Mouse (Mus musculus) intestine, embryonic 15.5 days (tissue): Measurements from ENCODE around the gene Igdcc3. TPM values are rescaled to one million over a fixed set of nuclear protein-coding genes. Genes with fewer than 3 reads are reported as not detected.
"Not testable (repeated sequence)": the region's sequence is repeated elsewhere in the genome, so short reads cannot be mapped to it uniquely, and the experiment has no call there.

Experiments
- ATAC-seq: fragments of 200-750 bp; cut with Nextera tagmentation; 2 replicates; pipeline ENCODE4 v1.8.0; 2017; ENCODE audit warnings: moderate TSS enrichment, moderate library complexity
- H3K27ac ChIP-seq: fragments of 300-500 bp; sonication (generic); 2 replicates; pipeline ENCODE4 v1.5.1; 2015; ENCODE audit warnings: mild to moderate bottlenecking, inconsistent platforms
- H3K27me3 ChIP-seq: fragments of 300-500 bp; sonication (generic); replicated peaks from 2 replicates; pipeline ENCODE4 v1.6.1; 2015; ENCODE audit warnings: inconsistent platforms
- H3K36me3 ChIP-seq: fragments of 300-500 bp; sonication (generic); 2 replicates; pipeline ENCODE4 v1.6.1; 2015; ENCODE audit warnings: inconsistent platforms
- H3K4me1 ChIP-seq: fragments of 300-500 bp; sonication (generic); replicated peaks from 2 replicates; pipeline ENCODE4 v1.6.1; 2015; ENCODE audit warnings: inconsistent platforms
- H3K4me2 ChIP-seq: fragments of 300-500 bp; sonication (generic); replicated peaks from 2 replicates; pipeline ENCODE4 v1.6.1; 2015; ENCODE audit warnings: mild to moderate bottlenecking, inconsistent platforms
- H3K4me3 ChIP-seq: fragments of 300-500 bp; sonication (generic); replicated peaks from 2 replicates; pipeline ENCODE4 v1.5.1; 2015; ENCODE audit warnings: inconsistent platforms
- H3K9ac ChIP-seq: fragments of 300-500 bp; sonication (generic); 2 replicates; pipeline ENCODE4 v1.6.1; 2015; ENCODE audit warnings: inconsistent platforms
- H3K9me3 ChIP-seq: fragments of 300-500 bp; sonication (generic); 2 replicates; pipeline ENCODE4 v1.6.1; 2016; ENCODE audit warnings: inconsistent platforms
- WGBS: fragments of 180-500 bp; shearing (Covaris S2); methylation state at CpG from one replicate; pipeline ENCODE4 v1.1.7; 2015; 5-methylcytosine and 5-hydroxymethylcytosine counted together
- polyA plus RNA-seq: library from polyadenylated mRNA; unstranded; fragments of >200 nt; fragmentation: Nextera tagmentation; extraction: Ambion mirVana; gene quantifications from 2 replicates; pipeline ENCODE4 v1.2.1, GENCODE M21; 2015

Gene Igdcc3
- polyA plus RNA-seq, 1 experiment from 2014 or later, result 0.99 TPM

DNA sequence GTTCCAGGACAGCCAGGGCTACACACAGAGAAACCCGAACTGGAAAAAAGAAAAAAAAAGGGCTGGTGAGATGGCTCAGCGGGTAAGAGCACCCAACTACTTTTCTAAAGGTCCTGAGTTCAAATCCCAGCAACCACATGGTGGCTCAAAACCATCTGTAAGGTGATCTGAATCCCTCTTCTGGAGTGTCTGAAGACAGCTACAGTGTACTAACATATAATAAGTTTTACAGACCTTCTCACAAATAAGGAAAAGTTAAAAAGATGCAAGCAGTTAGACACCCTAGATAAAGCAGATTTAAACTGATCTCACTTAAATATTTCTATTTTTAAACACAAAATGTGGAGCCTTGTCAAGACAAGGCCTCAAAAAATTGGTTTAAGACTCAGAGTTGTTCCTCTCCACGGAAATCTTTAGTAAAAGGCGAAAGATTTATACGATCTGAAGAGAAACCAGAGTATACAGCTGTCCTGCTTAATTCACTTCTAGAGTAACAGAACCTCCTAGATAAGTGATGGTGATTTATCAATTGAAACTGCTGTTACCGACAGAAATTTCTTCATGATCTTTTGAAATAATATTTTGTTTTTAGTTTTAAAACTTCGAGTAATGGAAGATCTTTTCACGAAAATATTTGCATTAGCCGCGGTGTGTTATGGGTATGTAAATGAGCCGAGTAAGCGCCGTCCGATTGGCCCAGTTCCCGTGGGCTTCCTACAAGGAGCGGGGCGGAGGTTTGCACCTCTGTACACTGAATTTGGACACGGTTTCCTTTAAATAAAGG, 60.6 kb downstream of the Igdcc3 start:
- ATAC-seq, result peak; percentile 93
- peak overlapping the region; percentile 79 for H3K27ac ChIP-seq
- H3K9me3 ChIP-seq, result no peaks in the 10 kb centered on the region
- peak overlapping the region; percentile 70 for H3K4me2 ChIP-seq
- WGBS, result under 1% methylated on average over 18 of the region's 18 CpGs
- H3K36me3 ChIP-seq, result no peaks in the 10 kb centered on the region
- H3K4me3 ChIP-seq, result peak overlapping the region; percentile 37
- peak overlapping the region; percentile 54 for H3K9ac ChIP-seq
- peaks cover 4% of the 10 kb centered on the region; the same call in 1 of the 2 replicates for H3K4me1 ChIP-seq
- H3K27me3 ChIP-seq, result no peaks in the 10 kb centered on the region

DNA sequence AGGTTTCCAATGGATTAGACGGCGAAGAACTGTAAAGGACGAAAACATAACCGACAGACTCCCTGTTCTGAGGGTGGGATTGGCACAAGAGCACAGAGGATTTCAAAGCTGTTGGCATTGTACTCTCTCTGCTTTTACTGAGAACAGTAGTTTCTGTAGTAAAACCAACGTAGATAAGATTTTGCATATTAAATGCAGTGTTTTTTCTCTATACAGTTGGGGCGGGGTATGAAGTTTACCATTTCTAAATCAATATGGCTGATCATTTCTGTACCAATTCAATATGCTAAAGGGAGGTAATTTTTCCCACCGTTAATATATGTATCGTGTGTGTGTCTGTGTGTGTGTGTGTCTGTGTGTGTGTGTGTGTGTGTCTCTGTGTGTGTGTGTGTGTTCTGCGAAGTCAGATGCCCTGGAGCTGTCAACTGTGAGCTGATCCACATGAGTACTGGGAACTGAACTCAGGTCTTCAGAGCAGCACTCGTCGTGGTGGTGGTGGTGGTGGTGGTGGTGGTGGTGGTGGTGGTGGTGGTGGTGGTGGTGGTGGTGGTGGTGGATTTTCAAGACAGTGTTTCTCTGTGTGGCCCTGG, 61.3 kb downstream of the Igdcc3 start:
- Histone ChIP-seq H3K9me3 (no peaks in the 10 kb centered on the region), H3K36me3 (no peaks in the 10 kb centered on the region), H3K27ac (peak overlapping the region; percentile 79), H3K4me1 (peaks cover under 1% of the 10 kb centered on the region; the same call in 1 of the 2 replicates), H3K4me3 (peak overlapping the region; percentile 37), H3K9ac (peak overlapping the region; percentile 54), H3K4me2 (peak overlapping the region; percentile 70), H3K27me3 (no peaks in the 10 kb centered on the region)
- ATAC-seq, result peak; percentile 9; the same call in 1 of the 2 replicates
- 26% methylated on average over 11 of the region's 11 CpGs for WGBS

DNA sequence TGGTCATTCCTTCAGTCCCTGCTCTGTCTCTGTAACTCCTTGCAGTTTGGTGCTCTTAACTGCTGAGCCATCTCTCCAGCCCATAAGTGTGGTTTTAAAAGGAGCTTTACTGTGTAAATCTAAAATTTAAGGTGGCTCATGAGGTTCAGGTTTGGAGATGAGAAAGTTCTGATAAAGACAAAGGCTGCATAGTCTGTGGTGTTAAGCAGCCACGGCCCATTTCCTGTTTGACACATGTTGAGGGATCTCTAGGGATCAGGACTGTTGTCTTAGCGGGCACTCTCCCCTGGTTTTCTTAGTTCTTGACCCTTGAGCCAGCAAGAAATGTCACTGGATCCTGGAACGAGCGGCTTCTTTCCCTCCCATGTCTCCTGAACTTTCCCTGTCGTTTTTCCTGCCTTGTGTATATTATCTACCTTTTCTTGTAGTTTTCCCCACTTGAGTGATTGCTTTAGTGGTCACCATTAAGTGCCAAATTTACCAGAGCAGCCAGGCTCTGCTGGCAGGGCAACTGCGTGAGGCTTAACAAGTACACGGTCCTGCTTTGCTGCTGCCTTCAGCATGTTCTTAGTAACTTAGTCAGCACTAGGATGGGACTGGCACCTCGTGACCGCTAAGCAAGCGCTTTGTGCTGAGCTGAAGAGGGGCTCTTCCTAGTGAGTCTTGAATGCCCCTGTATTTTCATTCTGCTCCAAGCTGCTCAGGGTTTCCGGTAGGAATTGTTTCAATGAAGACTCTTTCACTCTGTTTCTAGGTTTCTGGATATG, 64.2 kb downstream of the Igdcc3 start:
- H3K36me3 ChIP-seq, result no peaks in the 10 kb centered on the region
- no peak overlapping the region for H3K4me2 ChIP-seq
- WGBS, result 63% methylated on average over 11 of the region's 11 CpGs
- no peaks in the 10 kb centered on the region for H3K4me1 ChIP-seq
- no peak for ATAC-seq
- H3K27ac ChIP-seq, result no peak overlapping the region
- H3K4me3 ChIP-seq, result no peak overlapping the region
- no peaks in the 10 kb centered on the region for H3K27me3 ChIP-seq
- no peaks in the 10 kb centered on the region for H3K9me3 ChIP-seq
- H3K9ac ChIP-seq, result no peak overlapping the region

DNA sequence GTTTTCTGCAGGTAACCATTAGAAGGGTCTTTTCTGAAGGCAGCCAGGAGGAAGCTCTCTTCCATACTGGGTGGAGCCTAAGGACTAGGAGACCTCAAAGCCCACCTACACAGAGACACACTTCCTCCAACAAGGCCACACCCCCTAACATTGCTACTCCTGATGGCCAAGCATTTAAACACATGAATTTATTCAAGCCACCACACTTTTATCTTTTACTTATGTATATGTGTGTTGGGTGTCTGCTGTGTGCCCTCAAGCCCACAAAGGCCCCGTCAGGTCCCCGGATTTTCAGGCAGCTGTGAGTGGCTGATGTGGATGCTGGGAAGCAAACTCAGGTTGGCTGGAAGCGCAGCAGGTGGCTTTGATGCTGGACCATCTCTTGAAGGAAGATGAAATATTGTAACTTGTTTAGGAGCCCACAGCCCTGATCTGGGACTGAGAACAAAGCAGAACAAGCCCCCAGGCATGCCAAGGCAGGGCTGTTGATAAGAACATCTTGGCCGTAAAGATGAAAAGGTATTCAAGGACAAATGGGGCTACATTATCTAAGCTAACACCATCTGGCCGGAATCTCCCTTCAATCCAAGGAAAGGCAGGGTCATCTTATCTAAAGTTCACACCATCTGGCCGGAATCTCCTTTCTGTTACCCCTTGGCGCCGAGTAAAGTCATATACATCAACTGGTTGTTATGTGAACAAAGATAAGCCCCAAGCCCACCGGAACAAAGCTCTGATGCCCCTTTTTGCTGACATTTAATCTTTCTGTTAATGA, 66.2 kb downstream of the Igdcc3 start:
- H3K27me3 ChIP-seq, H3K9ac ChIP-seq, ATAC-seq, H3K9me3 ChIP-seq, H3K27ac ChIP-seq, H3K4me1 ChIP-seq, H3K4me2 ChIP-seq, H3K4me3 ChIP-seq, H3K36me3 ChIP-seq: not testable (repeated sequence)
- 91% methylated on average over 9 of the region's 9 CpGs for WGBS

DNA sequence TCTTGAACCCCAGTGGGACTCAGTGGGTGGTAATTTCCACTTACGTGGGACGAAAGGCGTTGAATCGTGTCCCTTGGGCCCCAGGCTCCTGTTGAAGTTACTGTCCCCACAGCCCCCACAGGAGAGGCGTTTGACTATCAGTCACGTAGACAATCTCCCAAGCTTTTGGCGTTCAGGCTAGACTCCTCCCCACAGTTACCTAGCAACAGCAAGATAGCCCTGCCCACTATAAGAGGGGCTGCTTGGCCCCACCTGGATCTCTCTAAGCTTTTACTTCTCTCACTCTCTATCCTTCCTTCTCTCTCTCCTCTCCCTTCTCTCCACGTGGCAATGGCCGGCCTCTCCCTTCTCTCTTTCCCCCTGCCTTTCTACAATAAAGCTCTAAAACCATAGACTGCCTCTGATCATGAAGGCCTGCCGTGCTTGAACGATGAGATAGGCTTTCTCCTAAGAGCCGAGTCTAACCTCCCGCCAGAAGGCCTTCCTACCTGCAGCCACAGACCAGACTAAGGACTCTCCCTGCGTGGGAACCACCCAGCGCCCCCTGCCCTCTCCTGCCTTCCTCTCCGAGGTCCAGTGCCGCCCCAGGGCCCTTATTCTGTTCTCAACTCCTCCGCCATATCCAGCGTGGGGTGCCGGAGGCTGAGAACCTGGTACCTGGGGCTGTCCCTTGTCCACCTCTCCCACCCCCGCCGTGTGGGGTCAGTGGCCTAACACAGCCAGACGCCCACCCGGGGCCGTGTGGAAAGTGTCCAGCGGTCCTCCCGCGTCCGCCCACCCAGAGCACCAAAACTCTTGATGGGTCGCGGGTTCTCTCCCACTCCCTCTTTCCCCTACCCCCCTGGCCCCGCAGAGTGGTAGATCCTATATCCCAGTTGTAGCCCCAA, 67.5 kb downstream of the Igdcc3 start:
- no peaks in the 10 kb centered on the region for H3K4me1 ChIP-seq
- H3K4me2 ChIP-seq, result no peak overlapping the region
- 90% methylated on average over 32 of the region's 32 CpGs for WGBS
- H3K9me3 ChIP-seq, result no peaks in the 10 kb centered on the region
- H3K27me3 ChIP-seq, result no peaks in the 10 kb centered on the region
- no peak overlapping the region for H3K9ac ChIP-seq
- no peak for ATAC-seq
- H3K4me3 ChIP-seq, result no peak overlapping the region
- no peaks in the 10 kb centered on the region for H3K36me3 ChIP-seq
- H3K27ac ChIP-seq, result no peak overlapping the region

DNA sequence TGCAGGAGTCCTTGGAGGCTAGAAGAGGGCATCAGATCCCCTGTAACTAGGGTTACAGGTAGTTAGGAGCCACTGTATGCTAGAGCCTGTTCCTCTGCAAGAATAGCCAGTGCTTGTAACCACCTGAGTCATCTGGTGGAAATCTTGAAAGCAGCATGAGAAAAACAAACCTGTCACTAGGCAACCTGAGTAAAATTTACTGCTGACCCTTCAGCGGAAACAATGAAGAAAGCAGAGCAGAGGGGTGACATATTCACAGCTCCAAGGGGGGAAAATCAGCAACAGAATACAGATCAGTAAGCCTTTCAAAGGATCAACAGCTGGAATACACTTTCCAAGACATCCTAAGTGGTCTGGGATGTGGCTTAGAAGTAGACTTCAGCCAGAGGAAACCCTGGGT, 70.6 kb downstream of the Igdcc3 start:
- 0 out of 2 replicates have a peak, but pooled peaks cover 4% of the 10 kb centered on the region for H3K4me1 ChIP-seq
- H3K27ac ChIP-seq, result no peak overlapping the region
- H3K27me3 ChIP-seq, result no peaks in the 10 kb centered on the region
- no peak overlapping the region for H3K4me3 ChIP-seq
- H3K4me2 ChIP-seq, result no peak overlapping the region
- no peaks in the 10 kb centered on the region for H3K9me3 ChIP-seq
- no peaks in the 10 kb centered on the region for H3K36me3 ChIP-seq
- ATAC-seq, result no peak
- H3K9ac ChIP-seq, result no peak overlapping the region
- 33% methylated on average over 1 of the region's 1 CpGs for WGBS

DNA sequence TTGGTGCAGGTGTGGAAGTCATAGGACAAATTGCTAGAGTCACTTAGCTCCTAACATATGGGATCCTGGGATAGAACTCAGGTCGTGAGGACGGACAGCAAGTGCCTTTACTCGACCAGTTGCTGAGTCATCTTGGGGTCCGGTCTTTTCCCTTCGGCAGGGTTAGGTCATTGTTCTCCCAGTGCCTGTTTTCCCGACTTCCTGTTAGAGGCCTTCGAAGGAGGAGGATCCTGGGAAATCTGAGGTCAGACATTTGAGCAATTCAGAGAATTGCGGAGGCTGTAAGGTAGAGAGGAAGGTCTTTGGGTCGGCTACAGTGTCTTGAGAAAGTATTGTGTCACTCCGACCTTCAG, 73.4 kb downstream of the Igdcc3 start:
- Histone ChIP-seq H3K27me3 (no peaks in the 10 kb centered on the region), H3K4me1 (peaks cover 8% of the 10 kb centered on the region; the same call in 1 of the 2 replicates), H3K36me3 (no peaks in the 10 kb centered on the region), H3K4me3 (peak overlapping the region; percentile 57), H3K9ac (peak overlapping the region; percentile 72; the same call in 1 of the 2 replicates), H3K4me2 (peak overlapping the region; percentile 88), H3K27ac (peak overlapping the region; percentile 97), H3K9me3 (no peaks in the 10 kb centered on the region)
- peak; percentile 44 for ATAC-seq
- 16% methylated on average over 10 of the region's 10 CpGs for WGBS

DNA sequence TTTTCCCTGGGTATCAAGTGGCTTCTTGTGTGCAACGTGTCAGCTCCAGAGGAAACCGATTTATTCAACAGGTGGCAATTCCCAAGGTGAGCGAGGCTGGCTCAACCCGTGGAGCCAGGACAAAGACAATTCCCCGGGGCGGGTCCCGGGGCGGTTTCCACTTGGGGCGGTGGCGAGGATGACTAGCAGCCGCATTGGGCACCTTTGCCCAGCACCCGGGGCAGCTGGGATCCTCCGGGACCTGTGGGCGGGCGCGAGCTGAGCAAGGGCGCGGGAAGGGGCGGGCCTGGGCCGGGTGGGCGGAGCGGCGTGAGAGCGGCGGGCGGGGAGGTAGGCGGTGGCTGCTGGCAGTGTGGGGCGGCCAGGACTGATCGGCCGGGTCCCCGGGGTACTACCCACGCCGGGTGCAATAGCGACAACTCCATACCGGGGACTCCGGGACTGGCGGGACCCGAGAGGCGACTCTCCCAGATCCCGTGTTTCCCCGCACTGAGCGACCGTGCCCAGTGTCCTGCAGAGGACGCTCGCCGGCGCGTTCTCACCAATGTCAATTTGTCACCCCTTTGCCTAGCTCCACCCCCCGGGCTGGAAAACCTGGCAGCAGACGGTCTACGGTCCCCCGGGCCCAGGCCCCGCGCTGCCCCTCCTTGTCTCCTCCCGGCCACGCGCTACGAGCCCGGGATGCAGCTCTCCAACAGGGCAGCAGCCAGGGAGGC, 73.9 kb downstream of the Igdcc3 start:
- H3K27me3 ChIP-seq, result no peaks in the 10 kb centered on the region
- under 1% methylated on average over 59 of the region's 59 CpGs for WGBS
- H3K36me3 ChIP-seq, result no peaks in the 10 kb centered on the region
- peak overlapping the region; percentile 97 for H3K27ac ChIP-seq
- H3K4me3 ChIP-seq, result peak overlapping the region; percentile 57
- H3K4me2 ChIP-seq, result peak overlapping the region; percentile 88
- peaks cover 8% of the 10 kb centered on the region; the same call in 1 of the 2 replicates for H3K4me1 ChIP-seq
- peak overlapping the region; percentile 72 for H3K9ac ChIP-seq
- H3K9me3 ChIP-seq, result no peaks in the 10 kb centered on the region
- ATAC-seq, result peak; percentile 95

DNA sequence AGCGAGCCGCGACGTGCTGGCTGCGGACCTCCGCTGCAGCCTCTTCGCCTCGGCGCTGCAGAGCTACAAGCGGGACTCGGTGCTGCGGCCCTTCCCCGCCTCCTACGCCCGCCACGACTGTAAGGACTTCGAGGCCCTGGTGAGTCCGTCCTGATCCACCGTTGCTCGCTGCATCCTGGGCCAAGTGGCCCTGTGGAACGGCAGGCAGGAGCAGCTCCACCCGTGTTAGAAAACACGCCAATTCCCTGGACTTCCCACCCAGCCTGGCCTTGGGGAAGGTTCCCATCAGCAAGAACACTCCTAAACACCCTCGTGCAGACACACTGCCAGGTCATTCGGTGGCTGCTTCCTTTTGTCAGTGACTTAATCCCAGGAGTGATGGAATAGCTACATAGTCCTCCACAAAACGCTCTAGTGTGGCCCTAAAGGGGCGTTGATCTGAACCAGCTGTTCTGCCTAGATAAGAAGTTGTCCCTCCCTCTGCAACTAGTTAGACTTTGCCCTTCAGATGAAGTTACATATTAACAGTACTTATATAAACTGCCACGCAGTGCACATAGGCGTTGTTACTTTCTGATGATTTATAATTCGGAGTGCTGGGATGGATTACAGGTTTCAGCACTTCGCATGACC, 74.6 kb downstream of the Igdcc3 start:
- H3K4me2 ChIP-seq, result peak overlapping the region; percentile 88
- peak overlapping the region; percentile 57 for H3K4me3 ChIP-seq
- WGBS, result 3% methylated on average over 31 of the region's 31 CpGs
- H3K36me3 ChIP-seq, result no peaks in the 10 kb centered on the region
- peak; percentile 80 for ATAC-seq
- no peaks in the 10 kb centered on the region for H3K27me3 ChIP-seq
- peaks cover 8% of the 10 kb centered on the region; the same call in 1 of the 2 replicates for H3K4me1 ChIP-seq
- peak overlapping the region; percentile 97 for H3K27ac ChIP-seq
- no peaks in the 10 kb centered on the region for H3K9me3 ChIP-seq
- peak overlapping the region; percentile 72 for H3K9ac ChIP-seq

DNA sequence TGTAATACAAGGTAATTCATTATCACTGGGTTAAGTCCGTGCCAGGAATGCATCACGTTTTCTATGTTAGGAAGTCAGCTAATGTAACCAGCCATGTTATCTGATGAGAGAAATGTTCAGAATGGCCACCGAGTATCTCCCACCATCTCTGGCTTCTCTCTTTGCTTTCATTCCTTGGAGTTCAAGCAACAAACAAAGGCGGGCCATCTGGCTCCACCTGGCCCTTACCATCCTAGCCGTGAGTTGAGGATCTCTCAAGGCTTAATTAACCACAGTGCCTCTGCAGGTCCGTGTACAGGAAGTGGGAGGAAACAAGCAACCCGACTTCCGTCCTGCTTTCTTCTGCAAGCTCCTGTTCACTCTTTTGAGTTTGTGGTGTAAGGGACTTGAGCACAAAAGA, 76.0 kb downstream of the Igdcc3 start:
- WGBS, result 39% methylated on average over 8 of the region's 8 CpGs
- H3K4me2 ChIP-seq, result no peak overlapping the region; the same call in 1 of the 2 replicates

More for the DNA sequence above, 76.0 kb downstream of the Igdcc3 start:
- Histone ChIP-seq H3K4me1 (peaks cover 8% of the 10 kb centered on the region; the same call in 1 of the 2 replicates), H3K9ac (no peak overlapping the region), H3K36me3 (no peaks in the 10 kb centered on the region), H3K9me3 (no peaks in the 10 kb centered on the region), H3K27me3 (no peaks in the 10 kb centered on the region), H3K27ac (peak overlapping the region; percentile 41), H3K4me3 (no peak overlapping the region)
- no peak for ATAC-seq
